Mouse (Mus musculus): Measurements from ENCODE around the gene Chst15. TPM values are rescaled to one million over a fixed set of nuclear protein-coding genes. Genes with fewer than 3 reads are reported as not detected.
A peak's percentile ranks its signal among the peaks of the same experiment; 100 is the strongest.

Gene Chst15
- polyA plus RNA-seq, 1 experiment: 17.6 TPM

- 94% methylated on average over 3 of the region's 3 CpGs for WGBS
- TF ChIP-seq POLR2A (IDR thresholded peaks at IDR 0.05; ENCODE audit: low read depth, low read length) (no peak), CTCF (conservative IDR thresholded peaks at IDR 0.05; ENCODE audit: insufficient read depth, insufficient read length, low read depth, low read length) (no peak)
- Histone ChIP-seq H3K4me1 (ENCODE audit: control insufficient read depth, insufficient read depth, low read length) (0 out of 2 replicates have a peak, but pooled peaks cover 4% of the 10 kb centered on the region), H3K27me3 (replicated peaks; ENCODE audit: control insufficient read depth, insufficient read depth, low read length) (no peaks in the 10 kb centered on the region), H3K27ac (ENCODE audit: insufficient read depth, low read depth, low read length) (peak overlapping the region; percentile 53; the same call in 1 of the 2 replicates), H3K36me3 (ENCODE audit: control insufficient read depth, insufficient read depth, low read length) (no peaks in the 10 kb centered on the region), H3K4me3 (ENCODE audit: insufficient read depth, low read depth, low read length) (no peak overlapping the region)
- DNase-seq: no peak
These were observed 40.8 kb upstream of the Chst15 start for GRCm38 (mm10) chr7:132357841-132358237.

GRCm38 (mm10) chr7:132356881-132357840, 40.1 kb upstream of the Chst15 start:
- TF ChIP-seq POLR2A (IDR thresholded peaks at IDR 0.05; ENCODE audit: low read depth, low read length) (no peak), CTCF (conservative IDR thresholded peaks at IDR 0.05; ENCODE audit: insufficient read depth, insufficient read length, low read depth, low read length) (no peak)
- H3K4me1 ChIP-seq (ENCODE audit: control insufficient read depth, insufficient read depth, low read length): 0 out of 2 replicates have a peak, but pooled peaks cover 4% of the 10 kb centered on the region
- no peaks in the 10 kb centered on the region for H3K27me3 ChIP-seq (replicated peaks; ENCODE audit: control insufficient read depth, insufficient read depth, low read length)
- no peak overlapping the region for H3K27ac ChIP-seq (ENCODE audit: insufficient read depth, low read depth, low read length)
- H3K36me3 ChIP-seq (ENCODE audit: control insufficient read depth, insufficient read depth, low read length): no peaks in the 10 kb centered on the region
- H3K4me3 ChIP-seq (ENCODE audit: insufficient read depth, low read depth, low read length): no peak overlapping the region
- 88% methylated on average over 10 of the region's 10 CpGs for WGBS
- DNase-seq: no peak

- DNase-seq: peak; percentile 28
- WGBS: 55% methylated on average over 8 of the region's 8 CpGs
- Histone ChIP-seq H3K4me1 (ENCODE audit: control insufficient read depth, insufficient read depth, low read length) (0 out of 2 replicates have a peak, but pooled peaks cover 4% of the 10 kb centered on the region), H3K27me3 (replicated peaks; ENCODE audit: control insufficient read depth, insufficient read depth, low read length) (no peaks in the 10 kb centered on the region), H3K4me3 (ENCODE audit: insufficient read depth, low read depth, low read length) (no peak overlapping the region), H3K36me3 (ENCODE audit: control insufficient read depth, insufficient read depth, low read length) (no peaks in the 10 kb centered on the region), H3K27ac (ENCODE audit: insufficient read depth, low read depth, low read length) (no peak overlapping the region)
- no peak for TF ChIP-seq CTCF (conservative IDR thresholded peaks at IDR 0.05; ENCODE audit: insufficient read depth, insufficient read length, low read depth, low read length)
- TF ChIP-seq POLR2A (IDR thresholded peaks at IDR 0.05; ENCODE audit: low read depth, low read length): no peak
These were observed 39.2 kb upstream of the Chst15 start for GRCm38 (mm10) chr7:132356185-132356584.

- WGBS: 67% methylated on average over 6 of the region's 6 CpGs
- Histone ChIP-seq H3K4me1 (ENCODE audit: control insufficient read depth, insufficient read depth, low read length) (0 out of 2 replicates have a peak, but pooled peaks cover 4% of the 10 kb centered on the region), H3K27ac (ENCODE audit: insufficient read depth, low read depth, low read length) (no peak overlapping the region), H3K4me3 (ENCODE audit: insufficient read depth, low read depth, low read length) (no peak overlapping the region), H3K36me3 (ENCODE audit: control insufficient read depth, insufficient read depth, low read length) (no peaks in the 10 kb centered on the region), H3K27me3 (replicated peaks; ENCODE audit: control insufficient read depth, insufficient read depth, low read length) (no peaks in the 10 kb centered on the region)
- TF ChIP-seq POLR2A (IDR thresholded peaks at IDR 0.05; ENCODE audit: low read depth, low read length) (no peak), CTCF (conservative IDR thresholded peaks at IDR 0.05; ENCODE audit: insufficient read depth, insufficient read length, low read depth, low read length) (no peak)
- no peak for DNase-seq
These were observed 38.7 kb upstream of the Chst15 start for GRCm38 (mm10) chr7:132355767-132356166.

- DNase-seq: no peak
- Histone ChIP-seq H3K4me1 (ENCODE audit: control insufficient read depth, insufficient read depth, low read length) (0 out of 2 replicates have a peak, but pooled peaks cover 2% of the 10 kb centered on the region), H3K27ac (ENCODE audit: insufficient read depth, low read depth, low read length) (no peak overlapping the region), H3K4me3 (ENCODE audit: insufficient read depth, low read depth, low read length) (no peak overlapping the region), H3K36me3 (ENCODE audit: control insufficient read depth, insufficient read depth, low read length) (no peaks in the 10 kb centered on the region), H3K27me3 (replicated peaks; ENCODE audit: control insufficient read depth, insufficient read depth, low read length) (no peaks in the 10 kb centered on the region)
- WGBS: 85% methylated on average over 6 of the region's 6 CpGs
- TF ChIP-seq POLR2A (IDR thresholded peaks at IDR 0.05; ENCODE audit: low read depth, low read length) (no peak), CTCF (conservative IDR thresholded peaks at IDR 0.05; ENCODE audit: insufficient read depth, insufficient read length, low read depth, low read length) (no peak)
These were observed 32.1 kb upstream of the Chst15 start for GRCm38 (mm10) chr7:132349075-132349572.

- DNase-seq: peak; percentile 84
- Histone ChIP-seq H3K4me3 (ENCODE audit: insufficient read depth, low read depth, low read length) (no peak overlapping the region), H3K4me1 (ENCODE audit: control insufficient read depth, insufficient read depth, low read length) (0 out of 2 replicates have a peak, but pooled peaks cover 2% of the 10 kb centered on the region), H3K36me3 (ENCODE audit: control insufficient read depth, insufficient read depth, low read length) (no peaks in the 10 kb centered on the region), H3K27ac (ENCODE audit: insufficient read depth, low read depth, low read length) (peak overlapping the region; percentile 49), H3K27me3 (replicated peaks; ENCODE audit: control insufficient read depth, insufficient read depth, low read length) (no peaks in the 10 kb centered on the region)
- no peak for TF ChIP-seq POLR2A (IDR thresholded peaks at IDR 0.05; ENCODE audit: low read depth, low read length)
- TF ChIP-seq CTCF (conservative IDR thresholded peaks at IDR 0.05; ENCODE audit: insufficient read depth, insufficient read length, low read depth, low read length): no peak
- WGBS: 53% methylated on average over 9 of the region's 9 CpGs
These were observed 30.4 kb upstream of the Chst15 start for GRCm38 (mm10) chr7:132347273-132348045.

All from kidney, adult 2 months (tissue).